Mouse (Mus musculus): ENCODE results near the gene Clic3. TPM values are rescaled to one million over a fixed set of nuclear protein-coding genes. Genes with fewer than 3 reads are reported as not detected.

Clic3 gene
- total RNA-seq (2023), result 0.83 TPM in 1 of 4 replicates, not detected in the others

DNA sequence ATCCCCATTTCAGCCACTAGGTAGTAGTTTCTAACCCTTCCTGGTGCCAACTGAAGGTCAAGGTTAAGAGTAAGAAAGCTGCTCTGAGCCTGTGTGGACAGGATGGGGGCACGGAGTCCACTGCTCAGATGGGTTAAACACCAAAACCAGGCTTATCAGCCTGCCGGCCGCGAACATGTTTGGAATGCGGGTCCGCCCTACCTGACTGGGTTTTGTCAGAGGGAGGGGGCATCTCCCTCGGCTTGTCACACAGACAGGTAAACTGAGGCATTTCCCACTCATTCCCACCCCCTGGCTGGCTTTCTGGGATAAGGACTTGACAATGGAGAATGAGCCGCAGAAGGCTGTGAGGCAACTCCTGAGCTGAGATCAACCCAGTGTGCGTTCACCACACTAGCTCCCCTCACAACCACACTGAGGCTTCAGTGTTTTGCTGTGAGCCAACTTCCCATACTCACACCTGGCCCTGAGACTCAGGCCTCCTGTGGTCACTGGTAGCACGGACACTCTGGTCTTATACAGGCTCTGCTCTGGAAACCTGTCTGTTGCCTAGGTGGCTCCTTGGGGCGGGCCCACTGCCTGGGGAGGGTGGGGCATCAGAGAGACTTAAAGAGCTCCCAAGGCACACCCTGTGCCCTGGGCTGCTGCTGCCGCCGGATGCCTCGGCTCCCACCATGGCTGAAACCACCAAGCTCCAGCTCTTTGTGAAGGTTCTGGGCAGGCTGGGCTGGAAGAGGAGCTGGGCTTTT lies at the start of gene Clic3:
Gene Clic3, plus strand, starts transcription at position 634 of the 749 bp plus-strand sequence.

DNA sequence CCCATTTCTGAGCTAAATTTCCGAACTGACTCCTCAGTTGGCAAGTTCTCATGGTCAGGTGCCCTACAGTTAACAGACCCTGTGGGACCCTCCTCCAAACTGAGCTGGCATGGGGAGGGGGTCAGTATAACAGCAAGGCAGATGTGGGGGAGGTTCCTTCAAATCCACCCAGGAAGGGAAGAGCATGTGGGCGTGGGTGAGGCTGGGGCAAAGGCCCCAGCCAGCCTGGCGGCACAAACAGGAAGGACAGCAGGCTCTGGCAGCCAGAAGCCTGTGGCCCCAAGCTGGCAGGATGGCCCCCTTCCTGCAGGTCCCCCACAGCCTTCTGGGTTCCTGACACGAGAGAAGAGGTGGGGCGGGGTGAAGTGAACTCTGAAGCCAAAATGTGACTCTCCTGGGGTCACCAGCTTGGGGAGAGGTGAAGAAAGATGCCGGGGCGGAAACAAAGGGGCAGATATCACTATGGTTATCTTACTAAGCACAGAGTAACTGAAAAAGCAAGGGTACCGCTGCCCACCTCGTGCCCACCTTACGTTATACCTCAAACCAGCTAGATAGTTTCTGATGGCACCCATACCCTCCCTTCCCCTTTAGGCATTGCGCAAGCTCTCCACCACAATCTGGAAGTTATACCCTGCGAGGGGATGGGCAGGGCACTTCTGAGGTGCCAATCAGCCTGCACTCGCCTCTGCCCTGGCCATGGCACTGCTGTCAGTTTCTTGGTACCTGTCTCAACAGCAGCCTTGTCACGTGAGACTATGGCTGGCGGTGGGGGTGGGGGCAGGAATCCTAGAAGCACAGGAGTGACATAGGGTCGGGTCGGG lies 33.8 kb upstream of the Clic3 start, which contains the start of gene Fut7:
Gene Fut7, plus strand, starts transcription at position 681 of the 824 bp plus-strand sequence.

GRCm38 (mm10) chr2:25428442-25429236 lies 28.0 kb upstream of the Clic3 start, which contains the start of gene Abca2:
Gene Abca2 (plus strand): TSS chr2:25428703.

DNA sequence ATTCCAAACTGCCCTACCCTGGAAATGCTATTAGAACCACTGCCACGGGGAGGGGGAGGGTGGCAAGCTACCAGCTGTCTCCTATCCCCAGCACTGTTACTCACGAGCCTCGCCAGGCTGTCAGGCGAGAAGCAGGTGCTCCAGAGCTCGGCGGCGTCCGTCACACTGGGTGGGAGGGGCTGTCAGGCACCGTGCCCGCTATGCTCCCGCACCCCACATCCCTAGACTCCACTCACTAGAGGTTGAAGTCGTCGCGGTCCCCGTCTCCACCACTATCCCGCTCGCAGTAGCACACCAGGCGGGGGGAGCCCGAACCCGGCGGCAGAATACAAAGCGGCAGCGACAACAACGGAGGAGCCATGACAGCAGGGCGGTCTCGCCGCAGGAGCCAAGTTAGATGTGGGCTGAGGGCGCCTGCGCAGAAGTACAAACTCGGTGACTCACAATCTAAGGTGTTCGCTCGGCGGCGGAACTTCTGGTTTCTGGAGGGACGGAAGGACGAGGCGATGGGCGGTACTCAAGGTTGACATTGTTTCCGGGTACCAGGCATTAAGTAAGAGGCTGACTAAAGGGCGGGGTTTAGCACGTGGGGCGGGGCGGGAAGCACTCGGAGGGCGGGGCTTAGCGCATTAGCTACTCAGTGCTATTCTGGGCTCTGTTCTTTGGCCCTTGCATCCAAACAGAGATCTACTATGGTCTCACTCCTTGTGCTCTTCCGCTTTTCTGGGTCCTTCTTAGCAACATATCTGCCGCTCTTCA lies 4.1 kb downstream of the Clic3 start, which contains the start of gene Paxx:
Gene Paxx, minus strand, starts transcription at position 544 of the 759 bp plus-strand sequence.

DNA sequence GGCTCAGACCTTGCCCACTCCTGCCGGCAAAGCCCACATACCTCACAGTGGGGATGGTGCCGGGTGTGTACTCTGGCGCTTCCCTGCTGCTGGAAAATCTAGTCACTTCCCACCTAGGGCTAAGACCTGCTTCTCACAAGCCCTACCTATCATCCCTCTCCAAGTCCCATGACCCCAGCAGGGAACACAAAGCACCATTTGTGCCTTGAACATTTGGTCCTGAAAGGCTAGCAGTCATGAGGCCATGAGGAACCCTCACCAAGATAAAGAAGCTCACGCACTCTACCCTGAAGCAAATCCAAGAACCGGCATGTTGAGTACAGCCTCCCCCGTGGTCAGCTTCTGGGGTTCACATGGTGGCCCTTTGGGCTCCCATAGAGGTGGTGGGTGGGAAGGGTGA lies 13.3 kb downstream of the Clic3 start, which contains the start of gene Ptgds:
Gene Ptgds, minus strand, starts transcription at position 78 of the 400 bp plus-strand sequence.

GRCm38 (mm10) chr2:25493476-25493961 lies 36.9 kb downstream of the Clic3 start, which contains the start of gene Lcn12:
Gene Lcn12 (minus strand): TSS chr2:25493911.

GRCm38 (mm10) chr2:25500576-25501405 lies 44.2 kb downstream of the Clic3 start, which contains the start of gene Fbxw5:
Gene Fbxw5 (plus strand): TSS chr2:25500750.

DNA sequence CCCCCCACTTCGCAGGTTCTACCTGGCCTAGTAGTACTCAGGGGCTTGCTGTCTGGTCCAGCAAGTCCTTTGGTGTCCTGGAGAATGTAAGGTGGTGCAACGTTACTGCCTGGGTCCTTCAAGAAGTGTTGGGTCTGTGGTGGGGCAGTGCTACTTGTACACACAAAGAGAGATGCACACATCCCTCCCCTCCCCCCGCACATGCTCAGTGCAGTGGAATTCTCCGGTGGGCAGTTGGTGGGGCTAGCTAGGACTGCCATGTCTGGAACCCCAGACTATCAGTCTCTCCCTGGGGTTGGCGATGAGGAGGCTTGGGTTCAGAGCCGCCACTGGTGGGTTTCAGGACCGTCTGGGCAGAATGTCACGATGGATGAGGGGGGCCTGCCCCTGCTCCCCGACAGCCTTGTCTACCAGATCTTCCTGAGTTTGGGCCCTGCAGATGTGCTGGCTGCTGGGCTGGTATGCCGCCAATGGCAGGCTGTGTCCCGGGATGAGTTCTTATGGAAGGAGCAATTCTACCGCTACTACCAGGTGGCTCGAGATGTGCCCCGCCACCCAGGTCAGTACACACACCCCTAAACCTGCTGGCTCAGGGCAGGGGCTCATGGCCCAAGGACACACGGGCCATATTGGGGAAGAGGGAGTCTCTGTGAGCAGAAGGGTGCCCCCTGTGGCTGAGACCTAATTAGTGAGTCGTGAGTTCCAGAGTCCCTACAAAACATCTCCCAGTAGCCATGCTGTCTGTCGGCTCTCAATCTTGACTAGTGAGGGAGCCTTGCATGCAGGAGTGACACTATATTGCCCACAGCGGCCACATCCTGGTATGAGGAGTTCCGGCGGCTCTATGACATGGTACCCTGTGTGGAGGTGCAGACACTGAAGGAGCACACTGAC lies 45.2 kb downstream of the Clic3 start, which contains the start of gene C8g:
Gene C8g, minus strand, starts transcription at position 127 of the 894 bp plus-strand sequence.

Other genes with a start within 250 kb of the Clic3 start
- gene Nelfb, start 245.3 kb upstream of the Clic3 start, total RNA-seq (2023), result 71.6 to 75.6 TPM (median 72.5 TPM) in 4 replicates
- gene Stpg3, start 242.2 kb upstream of the Clic3 start, total RNA-seq (2023), result not detected in 4 replicates
- gene Fam166a, start 238.1 kb upstream of the Clic3 start, total RNA-seq (2023), result 0.89 TPM in 1 of 4 replicates, not detected in the others
- gene Tubb4b, start 232.1 kb upstream of the Clic3 start, total RNA-seq (2023), result 101 to 123 TPM (median 110 TPM) in 4 replicates
- not detected in 4 replicates for gene Slc34a3, start 222.5 kb upstream of the Clic3 start, total RNA-seq (2023)
- gene Rnf224, start 220.1 kb upstream of the Clic3 start, total RNA-seq (2023), result not detected in 4 replicates
- not detected in 4 replicates for gene Rnf208, start 214.6 kb upstream of the Clic3 start, total RNA-seq (2023)
- not detected in 4 replicates for gene Cysrt1, start 214.4 kb upstream of the Clic3 start, total RNA-seq (2023)
- 4.6 to 12.8 TPM (median 6.9 TPM) in 4 replicates for gene AL732309.1, start 210.0 kb upstream of the Clic3 start, total RNA-seq (2023)
- 18.8 to 26.6 TPM (median 24.1 TPM) in 4 replicates for gene Tmem203, start 201.4 kb upstream of the Clic3 start, total RNA-seq (2023)
- gene Tprn, start 194.2 kb upstream of the Clic3 start, total RNA-seq (2023), result 13.6 to 20.3 TPM (median 14.4 TPM) in 4 replicates
- 30.8 to 37.7 TPM (median 35.7 TPM) in 4 replicates for gene Ssna1, start 184.4 kb upstream of the Clic3 start, total RNA-seq (2023)
- gene Anapc2, start 184.4 kb upstream of the Clic3 start, total RNA-seq (2023), result 101 to 113 TPM (median 107 TPM) in 4 replicates
- not detected in 4 replicates for gene Tmem210, start 168.7 kb upstream of the Clic3 start, total RNA-seq (2023)
- gene Lrrc26, start 166.9 kb upstream of the Clic3 start, total RNA-seq (2023), result not detected in 4 replicates
- not detected in 4 replicates for gene Grin1, start 137.7 kb upstream of the Clic3 start, total RNA-seq (2023)
- 39.7 to 50.0 TPM (median 47.1 TPM) in 4 replicates for gene Man1b1, start 124.5 kb upstream of the Clic3 start, total RNA-seq (2023)
- 41.2 to 46.3 TPM (median 43.4 TPM) in 4 replicates for gene Dpp7, start 100.5 kb upstream of the Clic3 start, total RNA-seq (2023)
- 22.5 to 35.7 TPM (median 25.5 TPM) in 4 replicates for gene Uap1l1, start 91.2 kb upstream of the Clic3 start, total RNA-seq (2023)
- 0.48 to 0.85 TPM in 2 of 4 replicates, not detected in the others for gene Sapcd2, start 84.5 kb upstream of the Clic3 start, total RNA-seq (2023)
- not detected in 4 replicates for gene Entpd2, start 61.0 kb upstream of the Clic3 start, total RNA-seq (2023)
- gene Npdc1, start 57.5 kb upstream of the Clic3 start, total RNA-seq (2023), result not detected in 4 replicates
- gene Fut7, start 33.6 kb upstream of the Clic3 start, total RNA-seq (2023), result not detected in 4 replicates
- gene Abca2, start 28.1 kb upstream of the Clic3 start, total RNA-seq (2023), result 44.9 to 53.9 TPM (median 49.1 TPM) in 4 replicates
- 115 to 135 TPM (median 127 TPM) in 4 replicates for gene Paxx, start 4.3 kb downstream of the Clic3 start, total RNA-seq (2023)
- gene Ptgds, start 13.2 kb downstream of the Clic3 start, total RNA-seq (2023), result not detected in 4 replicates
- not detected in 4 replicates for gene Lcn12, start 37.1 kb downstream of the Clic3 start, total RNA-seq (2023)
- 64.9 to 78.2 TPM (median 70.7 TPM) in 4 replicates for gene Fbxw5, start 43.9 kb downstream of the Clic3 start, total RNA-seq (2023)
- gene C8g, start 44.9 kb downstream of the Clic3 start, total RNA-seq (2023), result 1.1 TPM in 1 of 4 replicates, not detected in the others
- gene Traf2, start 90.1 kb downstream of the Clic3 start, total RNA-seq (2023), result 56.9 to 61.5 TPM (median 58.0 TPM) in 4 replicates
- gene Edf1, start 101.0 kb downstream of the Clic3 start, total RNA-seq (2023), result 109 to 125 TPM (median 115 TPM) in 4 replicates
- 0.77 to 2.4 TPM (median 1.5 TPM) in 4 replicates for gene Mamdc4, start 118.0 kb downstream of the Clic3 start, total RNA-seq (2023)
- 16.1 to 21.8 TPM (median 17.6 TPM) in 4 replicates for gene Phpt1, start 118.4 kb downstream of the Clic3 start, total RNA-seq (2023)
- gene Ajm1, start 124.9 kb downstream of the Clic3 start, total RNA-seq (2023), result 0.24 to 0.38 TPM (median 0.37 TPM) in 3 of 4 replicates, not detected in the other
- 102 to 112 TPM (median 109 TPM) in 4 replicates for gene Rabl6, start 151.7 kb downstream of the Clic3 start, total RNA-seq (2023)
- not detected in 4 replicates for gene Ccdc183, start 160.8 kb downstream of the Clic3 start, total RNA-seq (2023)
- gene Tmem141, start 165.2 kb downstream of the Clic3 start, total RNA-seq (2023), result 0.78 to 2.9 TPM (median 2.4 TPM) in 4 replicates
- gene Fcna, start 171.2 kb downstream of the Clic3 start, total RNA-seq (2023), result 4.1 to 8.3 TPM (median 5.8 TPM) in 4 replicates
- gene Lcn8, start 196.3 kb downstream of the Clic3 start, total RNA-seq (2023), result not detected in 4 replicates
- not detected in 4 replicates for gene Lcn5, start 201.1 kb downstream of the Clic3 start, total RNA-seq (2023)
- not detected in 4 replicates for gene Lcn6, start 219.9 kb downstream of the Clic3 start, total RNA-seq (2023)
- gene Lcn10, start 225.9 kb downstream of the Clic3 start, total RNA-seq (2023), result not detected in 4 replicates
- not detected in 4 replicates for gene Obp2a, start 243.2 kb downstream of the Clic3 start, total RNA-seq (2023)
- 25.1 to 40.3 TPM (median 25.4 TPM) in 4 replicates for gene Bmyc, start 249.9 kb downstream of the Clic3 start, total RNA-seq (2023)

All from B cell, adult 62 days (primary cell).